Mouse (Mus musculus): ENCODE results near the gene C1qtnf5.
"Not testable (repeated sequence)": the region's sequence is repeated elsewhere in the genome, so short reads cannot be mapped to it uniquely, and the experiment has no call there.

Gene C1qtnf5

GRCm38 (mm10) chr9:44106596-44106995 lies 449 bp upstream of the C1qtnf5 start:
- DNase-seq, result no peak

GRCm38 (mm10) chr9:44107557-44108179 lies 623 bp downstream of the C1qtnf5 start:
- DNase-seq, result no peak

- DNase-seq, result no peak
These were observed 1.4 kb downstream of the C1qtnf5 start for GRCm38 (mm10) chr9:44108269-44109055.

- DNase-seq, result peak; percentile 82
These were observed 2.5 kb downstream of the C1qtnf5 start for GRCm38 (mm10) chr9:44109360-44110095.

GRCm38 (mm10) chr9:44111909-44112308 lies 4.9 kb downstream of the C1qtnf5 start:
- not testable (repeated sequence) for DNase-seq

GRCm38 (mm10) chr9:44113105-44113789 lies 6.2 kb downstream of the C1qtnf5 start, which contains the start of the genes Gm49380 and Rnf26:
Gene Gm49380, minus strand, starts transcription at chr9:44113500.
Gene Rnf26, minus strand, starts transcription at chr9:44113517.
- peak; percentile 93 for DNase-seq

GRCm38 (mm10) chr9:44114453-44114852 lies 7.4 kb downstream of the C1qtnf5 start:
- DNase-seq, result no peak

- DNase-seq, result no peak
These were observed 8.6 kb downstream of the C1qtnf5 start for GRCm38 (mm10) chr9:44115599-44115998.

- DNase-seq, result no peak
These were observed 9.1 kb downstream of the C1qtnf5 start for GRCm38 (mm10) chr9:44116182-44116581.

GRCm38 (mm10) chr9:44119011-44119410 lies 12.0 kb downstream of the C1qtnf5 start:
- peak; percentile 53 for DNase-seq

GRCm38 (mm10) chr9:44119948-44120465 lies 13.0 kb downstream of the C1qtnf5 start:
- no peak for DNase-seq

GRCm38 (mm10) chr9:44124317-44124716 lies 17.3 kb downstream of the C1qtnf5 start:
- DNase-seq, result no peak

GRCm38 (mm10) chr9:44125026-44125425 lies 18.0 kb downstream of the C1qtnf5 start:
- no peak for DNase-seq

GRCm38 (mm10) chr9:44125546-44126428 lies 18.7 kb downstream of the C1qtnf5 start:
- DNase-seq, result peak; percentile 91

GRCm38 (mm10) chr9:44126746-44127145 lies 19.7 kb downstream of the C1qtnf5 start:
- no peak for DNase-seq

- peak; percentile 72 for DNase-seq
These were observed 20.3 kb downstream of the C1qtnf5 start for GRCm38 (mm10) chr9:44127351-44127801.

GRCm38 (mm10) chr9:44129633-44130032 lies 22.6 kb downstream of the C1qtnf5 start:
- DNase-seq, result no peak

- DNase-seq, result peak; percentile 79
These were observed 23.0 kb downstream of the C1qtnf5 start for GRCm38 (mm10) chr9:44130034-44130433.

GRCm38 (mm10) chr9:44130581-44131275 lies 23.7 kb downstream of the C1qtnf5 start:
- peak; percentile 43 for DNase-seq

- DNase-seq, result no peak
These were observed 24.2 kb downstream of the C1qtnf5 start for GRCm38 (mm10) chr9:44131276-44131590.

- DNase-seq, result no peak
These were observed 25.2 kb downstream of the C1qtnf5 start for GRCm38 (mm10) chr9:44132200-44132599.
